Mouse (Mus musculus): ENCODE data around the gene Socs7.

The Socs7 gene

DNA sequence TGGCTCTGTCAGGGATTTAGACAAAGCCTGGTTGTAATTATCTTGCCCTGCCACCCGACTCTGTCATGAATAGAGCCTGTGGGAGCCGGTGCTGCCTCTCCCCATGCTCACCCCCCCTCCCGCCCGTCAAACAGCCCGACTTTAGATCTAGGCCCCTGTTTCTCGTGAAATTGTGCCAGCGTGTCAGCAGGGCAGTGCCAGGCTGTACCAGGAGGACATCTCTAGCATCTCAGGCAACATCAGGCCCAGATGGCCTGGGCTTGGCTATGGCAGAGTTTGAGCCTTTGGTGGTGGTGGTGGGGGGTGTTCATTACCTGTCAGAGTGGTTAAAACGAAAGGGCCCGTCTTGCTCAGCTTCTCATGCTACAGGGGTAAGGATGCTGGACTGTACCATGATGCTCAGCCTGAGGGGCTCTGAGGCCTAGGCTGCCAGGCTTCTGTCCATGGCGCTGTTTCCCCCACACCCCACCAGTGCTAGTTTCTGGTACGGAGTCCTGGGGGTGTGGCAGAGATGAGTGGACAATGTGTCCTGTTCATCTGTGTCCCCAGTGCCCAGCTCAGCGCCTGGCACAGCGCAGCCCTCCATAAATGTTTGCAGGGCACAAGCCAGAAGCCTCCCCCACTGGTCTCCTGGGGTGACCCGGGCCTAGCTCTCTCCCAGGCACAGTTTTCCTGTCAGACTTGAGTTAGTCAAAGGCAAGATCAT is 56.6 kb downstream of the Socs7 start:
- no peak for DNase-seq (ENCODE audit: low spot score in 2 of 2)

DNA sequence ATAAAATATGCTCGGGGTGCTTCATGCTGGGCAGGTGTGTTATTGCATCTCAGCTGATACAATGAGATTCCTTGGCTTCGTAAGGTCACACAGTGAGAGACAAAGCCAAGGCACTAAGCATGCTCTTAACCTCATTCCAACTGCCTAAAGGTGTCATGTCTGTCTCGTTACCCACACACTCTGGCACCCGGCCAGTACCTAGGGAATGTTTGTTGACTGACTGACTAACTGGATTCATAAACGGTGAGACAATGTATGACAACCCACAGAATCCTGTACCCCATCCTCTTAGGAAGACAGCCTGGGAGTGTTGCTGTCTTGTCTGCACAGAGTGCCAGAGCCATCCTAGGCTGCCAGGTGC is 57.2 kb downstream of the Socs7 start:
- no peak for DNase-seq (ENCODE audit: low spot score in 2 of 2)

GRCm38 (mm10) chr11:97422507-97422906 is 60.2 kb downstream of the Socs7 start:
- DNase-seq (ENCODE audit: low spot score in 2 of 2) = no peak

DNA sequence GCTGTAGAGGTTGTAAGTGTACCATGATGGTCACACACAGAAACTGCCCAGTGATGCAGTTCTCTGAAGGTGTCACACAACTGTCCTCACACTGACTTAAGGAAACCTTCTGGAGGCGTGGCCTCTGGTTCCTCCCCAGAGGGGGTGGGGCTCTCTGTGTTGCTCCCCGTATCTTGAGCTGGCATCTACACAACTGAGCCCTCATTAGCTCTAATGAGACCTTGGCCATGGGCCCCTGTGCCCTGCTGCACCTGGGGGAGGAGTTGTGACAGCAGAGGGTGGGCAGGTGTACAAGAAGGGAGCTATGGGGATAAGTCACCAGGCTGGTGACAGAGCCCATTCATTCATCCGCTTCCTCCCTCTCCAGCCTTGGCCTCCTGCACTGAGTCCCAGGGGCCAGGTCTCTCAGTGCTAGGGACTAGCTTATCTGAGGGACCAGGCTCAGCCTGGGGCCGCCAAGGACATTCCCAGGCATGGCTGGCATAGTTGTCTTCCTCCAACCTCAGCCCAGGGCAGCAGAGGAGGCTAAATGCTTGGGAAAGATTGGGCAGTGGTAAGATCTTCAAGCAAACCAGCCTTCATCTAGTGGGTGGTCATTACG is 61.8 kb downstream of the Socs7 start:
- DNase-seq (ENCODE audit: low spot score in 2 of 2) = peak; percentile 69 to 78

DNA sequence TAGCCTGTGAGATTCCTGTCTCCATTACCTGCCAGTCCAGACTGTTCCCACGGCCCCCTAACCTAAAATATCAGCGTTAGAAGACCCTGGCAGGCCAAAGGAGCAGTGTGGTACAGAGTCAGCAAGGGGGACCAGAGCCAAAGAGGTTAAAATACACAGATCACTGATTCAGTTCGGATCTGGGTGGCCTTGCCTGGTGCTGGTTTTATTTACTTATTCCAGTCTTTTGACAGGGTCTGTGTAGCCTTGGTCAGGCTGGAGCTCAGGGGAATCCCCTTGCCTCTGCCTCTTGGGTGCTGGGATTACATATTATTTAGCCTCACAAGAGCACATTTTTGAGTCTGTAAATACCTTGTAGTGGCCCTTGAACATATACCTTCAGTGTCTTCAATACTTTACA is 62.5 kb downstream of the Socs7 start:
- DNase-seq (ENCODE audit: low spot score in 2 of 2) = no peak

- peak; percentile 86 to 89 for DNase-seq (ENCODE audit: low spot score in 2 of 2)
Measured at GRCm38 (mm10) chr11:97427794-97428725, 65.7 kb downstream of the Socs7 start.

DNA sequence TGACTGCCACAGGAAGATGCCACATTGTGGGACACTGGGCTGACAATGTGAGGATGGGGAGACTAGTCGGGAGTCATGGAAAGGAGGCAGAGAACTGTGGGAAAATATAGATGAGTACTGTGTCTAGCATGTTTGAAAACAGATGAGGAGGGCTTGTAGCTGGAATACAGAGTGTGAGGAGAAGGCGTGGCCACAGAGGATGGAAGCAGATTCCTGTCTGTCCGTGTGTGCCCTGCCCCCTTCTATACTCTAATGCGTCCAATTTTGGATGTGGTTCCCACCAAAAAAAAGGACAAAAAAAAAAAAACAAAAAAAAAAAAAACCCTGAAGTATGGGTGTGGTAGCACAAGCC is 66.4 kb downstream of the Socs7 start:
- no peak for DNase-seq (ENCODE audit: low spot score in 2 of 2)

- no peak for DNase-seq (ENCODE audit: low spot score in 2 of 2)
Measured at GRCm38 (mm10) chr11:97429615-97430014, 67.3 kb downstream of the Socs7 start.

DNA sequence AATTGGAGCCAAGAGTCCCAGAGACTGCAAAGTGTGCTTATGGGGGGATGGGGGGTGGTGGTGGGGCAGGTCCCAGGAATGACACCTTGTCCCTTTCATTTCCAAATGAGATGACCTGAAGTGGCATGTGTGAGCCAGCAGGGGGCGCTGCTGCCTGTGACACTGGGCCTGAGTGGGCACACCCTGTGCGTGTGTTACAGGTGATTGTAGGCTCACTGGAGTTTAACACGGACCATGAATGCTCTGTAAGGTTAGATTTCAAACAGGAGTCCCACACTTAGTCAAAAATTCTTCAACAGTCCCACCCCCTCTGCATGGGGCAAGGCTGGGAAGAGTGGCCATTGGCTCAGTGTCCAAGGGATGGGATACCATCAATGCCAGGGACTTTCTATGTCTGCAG is 69.7 kb downstream of the Socs7 start:
- DNase-seq (ENCODE audit: low spot score in 2 of 2) = peak; percentile 81 to 94

- peak in 1 of 2 experiments; percentile 68 for DNase-seq (ENCODE audit: low spot score in 2 of 2)
Measured at GRCm38 (mm10) chr11:97432983-97433539, 70.7 kb downstream of the Socs7 start.

DNA sequence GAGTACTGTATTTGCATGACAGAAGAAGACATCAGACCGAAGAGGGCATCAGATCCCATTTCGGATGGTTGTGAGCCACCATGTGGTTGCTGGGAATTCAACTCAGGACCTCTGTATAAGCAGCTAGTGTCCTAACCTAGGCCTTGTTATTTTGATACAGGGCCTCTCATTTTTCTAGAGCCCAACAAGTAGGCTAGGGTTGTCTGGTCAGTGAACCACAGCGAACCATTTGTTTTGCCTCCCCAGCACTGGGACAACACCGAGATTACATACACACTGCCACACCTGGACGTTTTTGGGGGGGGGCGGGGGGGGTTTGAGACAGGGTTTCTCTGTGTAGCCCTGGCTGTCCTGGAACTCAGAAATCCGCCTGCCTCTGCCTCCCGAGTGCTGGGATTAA is 71.8 kb downstream of the Socs7 start:
- no peak for DNase-seq (ENCODE audit: low spot score in 2 of 2)

GRCm38 (mm10) chr11:97434704-97435454 is 72.5 kb downstream of the Socs7 start:
- peak; percentile 94 for DNase-seq (ENCODE audit: low spot score in 2 of 2)

GRCm38 (mm10) chr11:97435808-97436491 is 73.6 kb downstream of the Socs7 start:
- peak; percentile 55 to 77 for DNase-seq (ENCODE audit: low spot score in 2 of 2)

DNA sequence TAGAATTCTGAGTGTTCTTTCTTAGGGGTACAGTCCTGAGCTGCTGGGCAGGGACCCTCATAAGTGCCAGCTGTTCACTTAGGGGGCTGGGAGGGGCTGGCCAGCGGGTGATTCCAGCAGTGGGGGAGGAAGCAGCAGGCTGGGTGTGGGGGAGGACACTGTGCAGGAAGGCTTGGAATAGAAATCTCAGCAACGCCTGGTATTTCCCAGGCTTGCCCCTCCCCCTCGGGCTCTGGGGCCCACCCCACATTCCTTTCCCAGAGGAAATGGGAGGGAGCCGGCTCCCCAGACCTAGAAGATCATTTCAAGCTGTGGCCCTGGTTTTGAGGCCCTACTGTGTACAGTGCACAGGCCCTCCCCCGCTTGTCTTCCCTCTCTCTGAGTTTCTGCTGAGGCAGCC is 75.4 kb downstream of the Socs7 start:
- DNase-seq (ENCODE audit: low spot score in 2 of 2) = no peak

GRCm38 (mm10) chr11:97438868-97439267 is 76.5 kb downstream of the Socs7 start:
- DNase-seq (ENCODE audit: low spot score in 2 of 2) = peak in 1 of 2 experiments; percentile 70

DNA sequence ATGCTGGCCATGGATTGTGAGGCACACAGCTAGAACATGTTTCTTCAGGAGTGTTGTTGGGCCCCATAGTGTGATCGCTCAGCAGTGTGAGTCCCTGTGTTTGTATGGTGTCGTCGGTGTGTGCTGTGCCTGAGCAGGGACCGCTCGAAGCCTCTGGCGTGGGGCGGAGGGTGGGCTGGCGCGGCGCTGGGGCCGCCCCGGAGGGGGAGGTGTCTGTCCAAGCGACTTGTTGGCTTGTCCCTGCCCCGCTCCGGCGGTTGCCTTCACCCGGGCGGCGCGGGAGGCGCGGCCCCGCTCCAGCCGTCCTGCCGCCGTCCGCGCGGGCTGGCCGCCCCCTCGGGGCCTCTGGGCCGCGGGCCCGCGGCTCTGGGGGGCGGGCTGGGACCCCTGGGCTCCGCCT is 77.6 kb downstream of the Socs7 start:
- DNase-seq (ENCODE audit: low spot score in 2 of 2) = peak; percentile 81 to 88

- peak; percentile 46 to 83 for DNase-seq (ENCODE audit: low spot score in 2 of 2)
Measured at GRCm38 (mm10) chr11:97440441-97440881, 78.1 kb downstream of the Socs7 start.

DNA sequence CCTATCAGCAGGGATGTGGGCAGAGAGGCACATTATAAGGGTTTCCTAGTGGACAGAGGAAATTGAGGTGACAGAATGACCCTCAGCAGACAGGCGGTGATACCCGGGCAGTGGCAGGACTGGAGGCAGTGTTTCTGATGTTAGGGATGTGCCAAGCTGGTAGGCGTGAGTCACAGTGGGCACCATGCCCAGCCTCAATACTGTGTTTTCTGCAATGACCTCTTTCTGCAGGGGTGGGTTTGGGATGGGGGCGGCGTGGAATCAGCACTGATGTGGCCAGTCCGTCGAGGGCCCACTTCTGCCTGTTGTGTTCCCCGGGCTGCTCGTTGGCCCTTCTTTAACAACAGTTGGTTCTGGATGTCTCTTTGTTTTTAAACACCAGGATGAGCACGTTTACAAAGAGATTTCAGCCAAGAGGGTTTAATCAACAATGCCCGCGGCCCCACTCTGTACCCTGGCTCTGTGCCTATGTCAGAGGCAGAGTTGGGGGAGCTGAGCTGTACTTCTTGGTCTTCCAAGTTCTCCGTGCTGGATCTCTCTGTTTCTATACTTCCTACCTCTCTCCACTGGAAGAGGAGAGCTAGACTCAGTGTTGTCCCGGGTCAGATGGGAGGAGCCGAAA is 78.8 kb downstream of the Socs7 start:
- peak; percentile 60 to 72 for DNase-seq (ENCODE audit: low spot score in 2 of 2)

DNA sequence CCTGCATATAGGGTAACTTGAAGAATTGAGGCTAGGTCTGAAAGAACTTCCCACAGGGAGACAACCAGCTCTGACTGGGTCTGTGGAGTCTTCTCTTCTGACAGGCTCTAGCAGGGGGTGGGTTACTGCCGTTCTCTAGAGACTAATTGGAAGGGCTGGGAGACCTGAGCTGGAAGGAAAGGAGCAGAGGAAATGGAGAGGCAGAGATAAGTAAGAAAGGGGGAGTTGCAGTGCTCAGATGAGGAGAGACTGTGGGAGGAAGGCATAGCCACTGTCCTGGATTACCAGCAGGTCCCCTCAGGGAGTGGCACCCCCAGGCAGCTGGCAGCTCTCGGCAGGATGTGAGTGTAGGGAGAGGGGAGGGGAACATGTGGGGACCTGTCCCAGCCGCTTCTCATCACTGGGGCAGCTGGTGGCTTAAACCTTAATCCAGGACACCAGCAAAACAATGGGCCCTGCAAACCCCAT is 79.3 kb downstream of the Socs7 start:
- DNase-seq (ENCODE audit: low spot score in 2 of 2) = peak; percentile 40 to 75
